Mouse (Mus musculus) kidney, adult 18-20 months (tissue): ENCODE results near the gene Ctnna3.
A peak's percentile ranks its signal among the peaks of the same experiment; 100 is the strongest.

ENCODE experiments used
- DNase-seq: peaks from one replicate; pipeline ENCODE4 v3.0.0; 2021

Ctnna3 gene

DNA sequence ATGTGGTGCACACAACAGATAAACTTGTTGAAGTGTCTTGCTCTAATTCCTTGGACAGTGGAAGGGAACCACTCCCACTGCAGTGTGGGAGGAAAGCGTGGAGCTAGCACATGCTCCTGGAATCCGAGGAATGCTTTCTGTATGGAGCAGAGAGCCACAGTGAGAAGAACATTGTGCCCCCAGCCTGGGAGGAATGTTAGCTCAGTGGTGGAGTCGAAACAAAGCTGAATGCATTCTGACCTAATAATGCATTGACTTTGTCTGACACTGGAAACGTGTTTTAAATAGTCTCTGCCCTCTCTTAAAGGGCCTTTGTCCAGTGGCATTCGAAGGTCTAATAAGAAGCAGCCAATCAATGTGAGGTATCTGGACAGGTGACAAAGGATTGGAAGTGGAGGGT, 111.9 kb downstream of the Ctnna3 start:
- DNase-seq, result peak; percentile 5

DNA sequence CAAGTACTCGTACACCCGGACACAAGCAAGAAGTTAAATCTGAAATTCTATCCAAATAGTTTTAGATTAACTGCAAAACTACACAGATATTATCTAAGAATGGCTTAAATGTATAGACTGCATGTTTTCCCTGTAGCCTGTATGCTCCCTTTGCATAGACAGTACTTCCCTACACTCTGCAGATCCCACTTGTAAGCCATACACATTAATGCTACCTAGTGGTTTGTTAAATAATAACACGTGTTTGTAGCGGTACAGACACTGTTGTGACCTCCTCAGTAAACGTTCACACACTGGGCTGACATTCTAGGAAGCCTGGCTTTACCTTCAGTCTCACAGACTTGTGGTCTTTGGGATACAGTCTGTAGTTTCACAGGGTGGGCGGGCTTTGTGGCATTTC, 112.6 kb downstream of the Ctnna3 start:
- no peak for DNase-seq

DNA sequence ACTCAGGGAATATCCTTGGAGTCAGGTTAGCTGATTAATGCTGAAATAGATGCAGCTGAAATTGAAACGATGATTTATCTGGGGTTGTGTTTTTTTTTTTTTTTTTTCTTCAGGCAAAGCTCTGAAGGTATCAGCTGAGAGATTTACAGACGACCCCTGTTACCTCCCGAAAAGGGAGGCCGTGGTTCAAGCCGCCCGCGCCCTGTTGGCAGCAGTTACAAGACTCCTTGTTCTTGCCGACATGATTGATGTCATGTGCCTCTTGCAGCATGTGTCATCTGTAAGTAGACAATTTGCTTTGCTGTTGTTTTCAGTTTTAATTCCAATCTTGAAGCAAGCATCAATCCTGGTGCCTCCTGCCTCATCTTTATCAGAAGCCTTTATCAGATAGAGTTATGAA, 136.8 kb downstream of the Ctnna3 start:
- no peak for DNase-seq

DNA sequence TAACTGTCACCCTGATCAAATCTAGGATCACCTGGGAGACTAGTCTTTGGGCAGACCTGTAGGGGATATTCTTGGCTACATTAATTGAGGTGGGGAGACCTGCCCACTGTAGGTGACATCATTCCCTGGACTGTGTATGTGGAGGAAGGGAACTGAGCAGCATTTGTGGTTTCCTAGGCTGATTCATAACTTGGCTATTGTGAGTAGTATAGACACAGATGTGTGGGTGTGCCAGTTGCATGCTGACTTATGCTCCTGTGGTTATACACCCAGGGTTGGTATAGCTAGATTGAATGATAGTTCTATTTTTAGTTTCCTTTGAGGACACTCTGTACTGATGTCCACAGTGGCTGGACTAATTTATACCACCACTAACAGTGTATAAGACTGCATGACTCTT, 141.7 kb downstream of the Ctnna3 start:
- no peak for DNase-seq

DNA sequence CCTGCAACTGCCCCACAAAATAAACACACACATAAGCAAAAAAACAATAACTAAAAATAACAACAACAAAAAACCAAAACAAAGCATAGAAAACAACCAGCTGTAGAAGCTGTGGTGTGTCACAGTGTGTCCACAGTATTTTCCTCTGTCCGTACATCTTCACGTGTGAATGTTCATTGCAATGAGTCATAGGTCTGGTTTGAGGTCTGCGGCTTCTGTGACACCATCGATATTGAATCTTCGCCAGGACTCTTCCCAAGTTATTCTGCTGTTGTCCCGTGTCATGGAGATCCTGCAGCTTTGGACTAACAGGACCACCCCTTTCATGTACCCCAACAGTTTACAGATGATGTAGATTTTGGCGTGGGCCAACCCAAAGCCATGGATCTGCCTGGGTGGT, 143.0 kb downstream of the Ctnna3 start:
- DNase-seq, result no peak

DNA sequence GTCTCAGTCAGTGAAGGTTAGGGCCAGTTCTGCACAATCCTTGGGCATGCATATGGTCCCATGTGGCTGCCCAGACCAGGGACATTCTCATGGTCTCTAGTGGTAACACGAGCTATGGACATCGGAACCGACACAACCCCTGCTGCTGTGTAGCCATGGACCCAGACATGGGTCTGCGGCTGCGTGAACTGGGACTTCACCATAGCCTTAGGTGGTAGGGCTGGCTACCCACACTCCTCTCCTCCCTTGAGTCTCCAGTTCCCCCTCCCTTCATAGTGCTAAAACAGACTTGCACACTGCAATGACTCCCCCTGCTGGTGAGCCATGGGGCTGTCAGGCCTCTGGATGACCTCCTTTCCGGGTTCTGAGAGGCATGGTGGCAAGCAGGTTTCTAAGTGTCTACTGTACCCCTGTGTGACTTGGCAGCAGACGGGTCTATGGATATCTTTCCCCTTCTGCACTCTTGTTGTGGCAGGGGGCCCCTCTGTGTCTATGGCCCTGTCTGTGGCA, 144.3 kb downstream of the Ctnna3 start:
- DNase-seq, result no peak

DNA sequence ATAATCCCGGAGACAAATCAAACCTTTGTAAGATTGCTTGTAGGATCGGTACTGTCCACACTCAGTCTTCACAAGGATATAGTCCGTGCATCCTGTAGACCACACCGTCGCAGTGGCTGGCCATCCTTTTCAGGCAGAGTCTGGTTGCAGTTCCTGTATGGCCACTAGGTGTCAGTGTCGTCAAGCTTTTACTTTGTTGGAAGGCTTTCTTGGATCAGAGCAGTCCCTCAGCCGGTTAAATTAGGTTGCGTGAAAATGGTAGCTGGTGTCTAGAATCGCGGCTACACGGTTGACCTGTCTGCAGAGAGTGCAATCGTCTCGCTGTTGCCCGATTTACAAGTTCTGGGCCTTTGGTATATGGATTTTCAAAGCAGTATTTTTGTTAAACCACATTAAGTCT, 152.7 kb downstream of the Ctnna3 start:
- peak; percentile 81 for DNase-seq

DNA sequence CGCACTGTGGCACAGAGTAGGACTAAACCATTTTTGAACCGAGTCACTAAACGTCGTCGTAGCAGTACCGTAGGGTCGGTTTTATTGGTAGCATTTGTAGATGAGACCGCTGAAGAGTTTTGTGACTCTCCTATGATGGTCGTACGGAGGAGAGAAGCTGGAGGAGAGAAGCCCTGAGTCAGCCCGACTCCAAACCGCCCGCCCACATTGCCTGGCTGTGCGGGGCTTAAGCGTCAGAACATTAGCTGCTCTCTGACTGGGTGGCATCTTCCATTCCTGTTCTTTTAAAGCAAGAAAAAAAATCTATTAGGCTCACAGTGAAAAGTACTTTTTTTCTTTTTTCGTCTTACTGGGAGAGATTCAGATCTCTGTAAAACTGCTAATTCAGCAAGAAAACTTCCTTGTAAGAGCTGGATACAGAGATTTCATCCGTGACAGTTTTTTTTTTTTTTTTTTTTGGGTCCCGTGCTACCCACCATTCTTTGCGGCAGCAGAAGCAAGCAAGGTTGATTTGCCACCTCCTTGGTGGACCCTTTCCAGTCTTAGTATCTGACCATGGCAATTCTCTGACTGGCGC, 154.0 kb downstream of the Ctnna3 start:
- DNase-seq, result no peak

DNA sequence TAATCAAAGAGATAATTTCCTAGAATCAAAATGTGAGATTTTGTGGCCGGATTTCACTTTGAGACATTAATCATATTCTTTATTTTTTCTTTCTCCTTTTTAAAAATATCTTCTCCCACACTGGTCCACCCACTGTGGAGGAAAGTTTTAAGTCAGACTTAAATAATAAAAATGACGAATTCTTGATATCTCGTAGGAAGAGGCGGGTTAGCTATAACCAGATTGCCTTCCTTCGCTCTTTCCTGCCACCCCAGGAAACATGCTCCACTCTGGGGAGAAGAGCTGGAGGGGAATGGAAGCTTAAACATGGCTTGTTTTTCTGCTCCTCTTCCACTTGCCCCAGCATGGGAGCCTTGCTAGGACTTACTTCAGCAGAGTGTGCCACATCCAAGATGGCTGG, 169.5 kb downstream of the Ctnna3 start:
- no peak for DNase-seq

DNA sequence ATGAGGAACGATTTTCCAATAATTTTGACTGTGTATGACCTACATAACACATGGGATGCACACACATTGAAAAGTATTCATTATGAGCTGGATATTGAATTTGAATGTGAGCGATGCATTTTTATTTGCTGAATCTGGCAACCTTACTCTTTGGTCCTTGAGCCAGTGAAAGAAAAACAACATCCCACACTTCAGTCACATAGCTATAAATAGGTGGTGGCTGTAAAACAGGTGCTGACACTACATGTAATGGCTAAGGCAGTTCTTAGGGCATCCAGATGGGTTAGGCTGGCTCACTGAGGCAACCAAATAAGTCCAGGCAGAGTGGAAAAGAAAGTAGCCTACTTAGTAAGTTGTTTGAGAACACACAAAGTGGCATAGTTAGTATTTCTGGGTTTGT, 171.3 kb downstream of the Ctnna3 start:
- DNase-seq, result no peak

DNA sequence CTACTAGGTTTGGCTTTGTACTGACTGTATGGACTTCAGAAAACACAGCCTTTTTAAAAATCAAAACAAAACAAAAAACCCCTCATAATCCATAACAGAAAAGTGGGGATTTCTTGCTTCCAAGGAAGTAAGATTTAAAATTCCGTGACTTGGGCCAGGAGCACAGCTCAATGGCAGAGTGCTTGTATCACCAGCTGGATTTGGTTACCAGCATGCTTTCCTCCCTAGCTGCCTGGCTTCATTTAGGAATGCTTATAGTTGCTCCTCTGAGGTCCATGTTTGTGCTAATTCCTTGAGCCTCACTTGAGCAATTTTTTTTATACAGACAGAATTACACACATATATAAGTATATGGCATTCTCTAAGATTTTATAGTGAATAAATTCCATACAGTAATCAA, 198.6 kb downstream of the Ctnna3 start:
- no peak for DNase-seq

DNA sequence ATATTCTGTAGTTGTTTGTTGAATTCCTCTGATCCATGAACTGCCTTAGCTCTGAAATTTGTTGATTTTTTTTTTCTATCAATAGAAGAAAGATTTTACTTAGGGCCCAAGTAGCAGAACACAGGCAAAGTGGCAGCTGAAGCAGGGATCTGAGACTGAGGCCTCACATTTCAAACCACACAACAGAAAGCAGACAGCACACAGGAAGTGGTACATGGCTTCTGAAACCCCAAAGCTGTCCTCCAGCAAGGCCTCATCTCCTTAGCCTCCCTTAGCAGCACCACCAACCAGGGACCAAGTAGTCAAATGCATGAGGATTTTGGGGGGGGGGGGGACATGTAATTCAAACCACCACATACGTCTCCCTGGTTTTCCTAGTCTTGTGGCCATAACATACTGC, 204.0 kb downstream of the Ctnna3 start:
- no peak for DNase-seq

DNA sequence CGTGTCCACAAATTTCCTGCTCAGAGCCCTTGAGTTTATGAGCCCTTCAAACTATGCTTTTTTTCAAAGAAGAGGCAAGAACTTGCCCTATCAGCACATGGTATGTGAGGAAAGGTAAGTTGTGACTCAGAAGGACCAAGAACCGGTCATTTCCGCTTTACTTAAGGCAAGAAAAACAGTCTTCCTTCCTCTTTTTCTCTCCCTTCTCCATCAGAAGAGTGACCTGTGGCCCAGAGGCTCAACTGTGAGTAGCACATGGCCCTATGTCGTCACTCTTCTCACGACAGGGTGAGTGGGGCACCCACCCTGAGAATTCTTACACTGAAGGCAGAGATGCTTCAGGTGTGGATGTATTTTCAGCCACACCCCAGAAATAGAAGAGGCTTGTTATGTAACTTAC, 208.1 kb downstream of the Ctnna3 start:
- DNase-seq, result no peak

DNA sequence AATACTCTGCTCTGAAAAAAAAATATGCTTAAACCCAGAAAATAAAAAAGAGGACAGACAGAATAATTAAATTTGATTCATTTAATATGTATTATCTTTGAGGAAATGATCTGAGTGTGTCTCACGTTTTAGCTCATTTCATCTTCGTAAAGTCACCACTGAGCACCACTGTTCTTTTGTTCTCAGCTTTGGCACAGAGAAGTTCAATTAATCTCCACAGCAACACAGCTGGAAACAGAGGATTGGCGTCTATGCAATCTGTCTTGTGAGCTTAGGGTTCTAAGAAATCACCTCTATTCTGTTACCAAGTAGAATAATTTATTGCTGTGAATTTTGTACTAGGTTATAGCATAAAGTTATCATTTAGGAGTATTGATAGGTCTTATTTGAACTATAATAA, 217.4 kb downstream of the Ctnna3 start:
- no peak for DNase-seq

DNA sequence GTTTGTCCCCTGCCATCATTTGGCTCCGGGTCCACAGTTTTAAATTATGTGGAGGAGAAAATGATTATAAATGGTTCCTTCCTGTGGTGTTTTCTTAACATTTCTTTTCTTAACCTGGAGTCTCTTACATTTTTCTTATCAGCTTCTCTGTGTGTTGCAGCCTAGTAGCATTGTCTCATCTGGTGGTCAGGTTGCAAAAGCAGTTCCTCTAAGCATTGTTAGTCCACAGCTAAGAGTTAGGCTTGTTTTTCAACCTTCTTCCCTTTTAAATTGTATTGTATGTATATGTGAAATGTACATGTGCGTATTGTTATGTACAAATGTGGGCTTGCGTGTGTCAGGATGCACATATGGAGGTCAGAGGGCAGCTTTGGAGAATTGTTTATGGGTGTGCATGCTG, 220.4 kb downstream of the Ctnna3 start:
- no peak for DNase-seq

DNA sequence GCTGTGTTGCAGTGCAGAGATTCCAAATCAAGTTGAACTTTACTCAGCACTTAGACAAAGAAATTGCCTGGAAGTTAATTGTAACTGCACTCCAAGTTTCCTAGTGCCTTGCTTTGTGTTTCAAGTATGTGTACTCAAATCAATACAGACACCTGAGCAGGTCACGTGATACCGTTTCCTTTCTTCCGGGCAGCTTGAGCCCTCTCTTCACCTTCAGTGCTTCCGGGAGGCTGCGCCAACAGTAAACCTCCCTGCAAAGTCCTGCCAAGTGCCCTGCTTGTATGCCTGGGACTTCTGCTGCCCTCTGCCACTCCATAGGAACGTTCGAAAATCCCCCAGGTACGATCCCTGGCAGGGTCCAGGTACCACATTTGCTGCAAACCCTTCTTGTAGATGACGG, 223.0 kb downstream of the Ctnna3 start:
- DNase-seq, result no peak

DNA sequence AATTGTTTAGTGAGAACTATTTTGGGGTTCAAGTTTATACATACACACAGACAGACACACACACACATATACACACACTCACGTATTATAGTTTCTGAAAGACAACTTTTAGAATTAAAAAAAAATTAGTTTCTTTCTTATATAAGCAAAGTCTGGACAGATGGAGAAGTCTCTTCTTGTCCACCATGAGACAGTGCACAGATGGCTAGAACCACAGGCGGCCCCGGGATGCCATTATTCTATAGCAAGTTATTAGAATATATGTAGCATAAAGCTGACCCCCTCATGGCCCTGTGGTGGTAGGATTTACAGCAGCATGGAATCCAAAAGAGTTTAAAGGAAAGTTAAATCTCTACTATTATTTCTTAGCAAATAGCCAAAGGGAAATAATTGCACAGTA, 223.7 kb downstream of the Ctnna3 start:
- no peak for DNase-seq

DNA sequence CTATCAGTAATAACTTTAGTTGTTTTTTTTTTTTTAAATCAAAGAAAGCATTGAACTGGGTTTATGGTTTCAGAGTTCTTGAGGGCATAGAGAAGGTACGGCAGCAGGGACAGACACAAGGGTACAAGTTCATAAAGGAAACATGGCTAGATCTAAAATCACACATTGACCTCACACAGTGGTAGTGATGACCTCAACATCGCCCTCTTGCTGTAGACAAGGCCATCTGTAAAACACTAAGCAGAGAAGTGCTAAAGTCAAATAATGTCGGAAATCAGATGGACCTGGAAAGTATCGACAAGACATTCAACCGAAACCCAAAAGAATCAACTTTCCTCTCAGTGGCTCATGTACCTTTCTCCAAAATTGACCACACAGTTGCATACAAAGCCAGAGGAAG, 224.7 kb downstream of the Ctnna3 start:
- DNase-seq, result no peak

DNA sequence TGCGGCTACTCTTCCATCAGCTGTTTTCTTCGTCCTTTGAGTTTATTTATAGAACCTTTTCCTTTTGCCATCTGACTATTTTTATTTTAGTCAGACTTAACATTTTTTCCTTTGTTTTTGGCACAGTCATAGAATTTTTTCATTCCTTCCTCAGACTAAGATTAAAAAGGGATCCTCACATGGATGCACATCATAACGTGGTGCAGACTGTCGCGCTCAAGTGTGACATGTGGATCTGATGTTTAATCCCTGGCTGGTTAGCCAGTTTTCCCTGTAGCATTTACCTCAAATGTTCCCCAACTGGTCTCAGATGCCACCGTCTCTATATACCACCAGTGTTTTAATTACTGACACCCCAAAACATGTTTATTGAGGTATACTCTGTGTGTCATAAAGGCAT, 246.4 kb downstream of the Ctnna3 start:
- no peak for DNase-seq

DNA sequence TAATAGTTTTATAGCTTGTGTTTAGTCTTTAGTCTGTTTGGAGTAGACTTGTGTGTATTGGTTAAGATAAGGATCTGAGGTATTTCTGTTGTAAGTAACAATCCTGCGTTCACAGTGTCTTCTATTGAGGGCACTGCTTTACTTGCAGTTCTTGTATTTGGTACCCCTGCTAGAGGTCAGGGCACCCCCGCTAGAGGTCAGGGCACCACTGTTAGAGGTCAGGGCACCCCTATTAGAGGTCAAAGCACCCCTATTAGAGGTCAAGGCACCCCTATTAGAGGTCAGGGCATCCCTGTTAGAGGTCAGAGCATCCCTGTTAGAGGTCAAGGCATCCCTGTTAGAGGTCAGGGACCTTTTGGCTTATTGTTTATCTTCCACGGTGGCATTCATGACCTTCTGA, 259.3 kb downstream of the Ctnna3 start:
- DNase-seq, result no peak

DNA sequence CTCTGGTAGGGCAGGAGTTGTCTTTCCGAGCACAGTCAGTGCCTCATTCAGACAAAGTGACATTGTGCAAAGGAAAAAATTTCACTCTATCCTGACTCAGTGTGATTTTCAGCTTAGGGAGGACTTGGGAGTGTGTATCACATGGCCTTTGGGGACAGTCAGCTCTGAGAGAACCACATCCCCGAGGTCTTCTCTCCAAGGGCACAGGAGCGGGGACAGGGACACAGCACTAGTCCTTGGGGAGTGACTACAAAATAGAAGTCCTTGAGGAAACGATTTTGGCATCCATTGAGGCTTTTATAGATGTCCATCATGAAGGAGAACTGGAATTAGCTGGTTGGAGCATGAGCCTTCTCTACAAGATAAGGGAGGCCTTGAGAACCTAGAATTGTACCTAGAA, 259.8 kb downstream of the Ctnna3 start:
- no peak for DNase-seq

DNA sequence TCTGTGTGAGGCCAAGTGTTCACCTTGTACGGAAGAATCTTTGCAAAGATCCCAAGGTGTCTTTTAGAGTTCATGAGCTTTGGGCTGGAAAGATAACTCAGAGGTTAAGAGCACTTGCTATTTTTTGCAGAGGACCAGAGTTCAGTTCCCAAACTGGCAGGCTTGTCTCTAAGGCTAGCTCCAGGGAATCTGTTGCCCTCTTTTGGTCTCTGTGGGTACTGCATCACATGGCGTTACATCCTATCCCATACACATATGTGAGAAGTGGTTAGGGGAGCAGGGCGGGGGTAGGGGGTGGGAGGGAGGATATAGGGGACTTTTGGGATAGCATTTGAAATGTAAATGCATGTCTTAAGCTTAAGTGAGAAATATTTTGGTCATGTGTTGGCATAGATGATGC, 262.1 kb downstream of the Ctnna3 start:
- peak; percentile 3 for DNase-seq

DNA sequence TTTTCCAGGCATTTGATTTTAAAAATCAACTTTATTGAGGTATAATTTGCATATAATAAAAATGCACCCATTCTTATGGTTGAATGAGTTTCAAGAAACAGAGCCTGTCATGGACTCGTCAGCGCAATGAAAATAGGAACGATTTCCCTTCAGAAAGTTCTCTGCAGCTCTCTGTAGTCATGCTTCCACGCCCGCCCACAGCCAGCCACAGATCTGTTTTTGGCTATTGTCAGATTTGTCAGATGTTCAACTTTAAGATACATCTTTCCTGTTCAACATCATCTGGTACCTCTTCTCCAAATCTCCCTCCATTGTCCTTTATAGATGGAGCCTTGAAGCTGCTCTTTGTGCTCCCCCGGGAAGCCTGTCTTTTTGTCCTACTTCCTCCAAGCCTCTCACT, 280.3 kb downstream of the Ctnna3 start:
- DNase-seq, result no peak

DNA sequence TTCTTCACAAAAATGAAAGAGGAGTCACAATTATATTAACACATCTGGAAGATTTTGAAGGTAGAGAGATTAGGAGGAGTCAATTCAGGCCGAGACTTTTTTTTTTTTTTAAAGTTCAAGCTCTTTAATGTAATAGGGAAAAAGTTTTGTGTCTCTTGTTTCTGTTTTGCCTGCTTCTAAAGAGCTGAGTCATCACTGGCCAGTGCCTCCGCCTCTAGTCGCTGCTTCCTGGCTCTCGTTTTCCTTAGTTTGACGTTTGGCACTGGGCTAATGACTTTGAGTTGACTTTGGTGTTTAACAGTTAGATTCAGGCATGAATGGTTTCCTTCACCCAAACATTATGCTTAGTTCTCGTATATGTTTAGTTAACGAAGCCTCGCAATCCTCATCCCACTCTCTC, 282.6 kb downstream of the Ctnna3 start:
- no peak for DNase-seq

DNA sequence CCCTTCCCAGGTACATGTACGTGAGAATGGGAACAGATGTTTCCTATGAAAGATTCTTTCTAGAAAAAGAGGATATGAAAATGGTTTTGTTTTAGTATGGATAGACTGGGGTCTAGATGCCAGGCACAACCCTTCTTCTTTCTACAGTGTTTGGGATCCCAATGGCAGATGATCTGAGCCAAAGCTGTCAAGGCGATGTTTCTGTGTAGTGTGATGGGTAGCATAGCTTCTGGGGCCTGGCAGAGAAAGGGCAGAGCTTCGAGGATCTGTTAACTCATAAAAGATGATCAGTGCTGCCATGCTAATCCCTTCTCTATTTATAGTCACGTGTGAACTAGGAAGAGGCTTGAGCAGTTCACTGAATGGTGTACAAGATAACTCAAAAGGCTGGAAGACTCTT, 284.3 kb downstream of the Ctnna3 start:
- no peak for DNase-seq

DNA sequence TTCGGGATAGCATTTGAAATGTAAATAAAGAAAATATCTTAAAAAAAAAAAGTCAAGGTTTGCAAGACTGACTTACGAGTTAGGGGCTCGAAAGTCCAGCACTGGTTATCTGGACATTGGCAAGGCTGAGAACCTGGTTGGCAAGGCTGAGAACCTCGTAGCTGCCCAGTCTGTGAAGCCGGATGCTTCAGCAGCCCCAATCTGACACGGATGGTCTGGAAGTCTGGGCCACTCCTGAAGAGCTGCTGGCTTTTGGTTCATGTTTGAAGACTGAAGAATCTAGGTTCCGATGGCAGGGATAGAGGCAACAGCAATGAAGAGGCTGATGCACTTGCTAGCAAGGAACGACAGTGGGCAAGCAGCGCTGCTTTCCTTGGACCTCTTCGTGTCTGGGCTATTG, 339.0 kb downstream of the Ctnna3 start:
- DNase-seq, result no peak
